Mouse (Mus musculus) heart, adult 2 months (tissue): ENCODE results near the gene H2afy. TPM values are rescaled to one million over a fixed set of nuclear protein-coding genes. Genes with fewer than 3 reads are reported as not detected.
A peak's percentile ranks its signal among the peaks of the same experiment; 100 is the strongest.

Source experiments
- DNase-seq, 2 experiments: peaks; one replicate each; pipeline ENCODE4 v3.0.0; 2021
- H3K27ac ChIP-seq: fragments of 200-600 bp; 2 replicates; pipeline ENCODE4 v1.8.1; 2022
- H3K27me3 ChIP-seq: fragments of 200-500 bp; 2 replicates; pipeline ENCODE4 v1.6.1; 2012; ENCODE audit warnings: mild to moderate bottlenecking, low read length, inconsistent platforms, mixed read lengths; ENCODE audit not compliant: control insufficient read depth, insufficient read depth
- H3K36me3 ChIP-seq: fragments of 200-500 bp; 2 replicates; pipeline ENCODE4 v1.6.1; 2012; ENCODE audit warnings: low read length, inconsistent platforms; ENCODE audit not compliant: control insufficient read depth, insufficient read depth
- H3K4me1 ChIP-seq: fragments of 200-500 bp; 2 replicates; pipeline ENCODE4 v1.6.1; 2011; ENCODE audit warnings: low read length; ENCODE audit not compliant: control insufficient read depth, insufficient read depth
- H3K4me3 ChIP-seq: fragments of 200-600 bp; 2 replicates; pipeline ENCODE4 v1.8.1; 2022
- H3K79me2 ChIP-seq: fragments of 200-500 bp; replicated peaks from 2 replicates; pipeline ENCODE4 v1.6.1; 2012; ENCODE audit warnings: mild to moderate bottlenecking, inconsistent platforms, low read length, moderate library complexity, mixed read lengths; ENCODE audit not compliant: control insufficient read depth, insufficient read depth
- H3K9ac ChIP-seq: fragments of 200-500 bp; 2 replicates; pipeline ENCODE4 v1.6.1; 2012; ENCODE audit warnings: low read depth, mild to moderate bottlenecking, control low read depth, inconsistent platforms, low read length, mixed read lengths
- CTCF ChIP-seq: fragments of 200-600 bp; IDR thresholded peaks from 2 replicates; pipeline ENCODE4 v1.8.1; 2022; ENCODE audit warnings: antibody characterized with exemption, mild to moderate bottlenecking, moderate library complexity
- EP300 ChIP-seq: fragments of 200-500 bp; IDR thresholded peaks from 2 replicates; pipeline ENCODE4 v1.6.1; 2011; ENCODE audit warnings: low read depth, low read length, control low read depth; ENCODE audit not compliant: insufficient read depth
- POLR2A ChIP-seq: fragments of 200-500 bp; IDR thresholded peaks from 2 replicates; pipeline ENCODE4 v1.6.1; 2011; ENCODE audit warnings: mild to moderate bottlenecking, low read depth, low read length, control low read depth; ENCODE audit not compliant: insufficient read depth
- whole genome bisulfite sequencing: fragments of 180-500 bp; shearing (Covaris S2); methylation state at CpG from one replicate; pipeline ENCODE4 v1.1.7; 2018; 5-methylcytosine and 5-hydroxymethylcytosine counted together
- intact Hi-C: fragments of 180-260 bp; cut with DNase I; formaldehyde crosslinking; loops from one replicate; pipeline ENCODE4 v1.15.1; 2025
- polyA plus RNA-seq: library from polyadenylated mRNA; depleted of rRNA; stranded (reverse); fragments of >200 nt; gene quantifications from 2 replicates; pipeline ENCODE4 v1.2.3, GENCODE M21; 2012
- total RNA-seq, 2 experiments: library from RNA; stranded (reverse); gene quantifications; 2 replicates each; pipeline ENCODE4 v1.2.3; 2021

Gene H2afy
- total and polyA plus RNA-seq, 3 experiments = 34.9 to 49.6 (median 43.3) TPM

GRCm38 (mm10) chr13:56054089-56054488 lies 82.1 kb downstream of the H2afy start:
- Histone ChIP-seq H3K79me2 (no peaks in the 10 kb centered on the region), H3K36me3 (no peaks in the 10 kb centered on the region), H3K4me3 (no peak overlapping the region), H3K4me1 (no peaks in the 10 kb centered on the region), H3K9ac (no peak overlapping the region), H3K27ac (no peak overlapping the region), H3K27me3 (no peaks in the 10 kb centered on the region)
- 80% methylated on average over 6 of the region's 6 CpGs for WGBS
- DNase-seq = no peak
- intact Hi-C loops = no loop called here
- TF ChIP-seq CTCF = no peak
- TF ChIP-seq POLR2A = no peak
- no peak for TF ChIP-seq EP300

GRCm38 (mm10) chr13:56052781-56053180 lies 83.4 kb downstream of the H2afy start:
- H3K27ac ChIP-seq = no peak overlapping the region
- whole genome bisulfite sequencing = 33% methylated on average over 10 of the region's 10 CpGs
- H3K27me3 ChIP-seq = no peaks in the 10 kb centered on the region
- no peak for DNase-seq
- TF ChIP-seq CTCF (no peak), POLR2A (no peak), EP300 (no peak)
- intact Hi-C loops = no loop called here
- H3K4me1 ChIP-seq = no peaks in the 10 kb centered on the region
- H3K79me2 ChIP-seq = no peaks in the 10 kb centered on the region
- no peak overlapping the region for H3K9ac ChIP-seq
- no peaks in the 10 kb centered on the region for H3K36me3 ChIP-seq
- H3K4me3 ChIP-seq = no peak overlapping the region

GRCm38 (mm10) chr13:56050246-56050645 lies 85.9 kb downstream of the H2afy start:
- 45% methylated on average over 6 of the region's 6 CpGs for WGBS
- DNase-seq = no peak
- Histone ChIP-seq H3K36me3 (no peaks in the 10 kb centered on the region), H3K9ac (no peak overlapping the region), H3K27me3 (no peaks in the 10 kb centered on the region), H3K4me1 (no peaks in the 10 kb centered on the region), H3K79me2 (no peaks in the 10 kb centered on the region), H3K27ac (no peak overlapping the region), H3K4me3 (no peak overlapping the region)
- TF ChIP-seq CTCF (no peak), POLR2A (no peak), EP300 (no peak)
- intact Hi-C loops = no loop called here

- no peak overlapping the region for H3K27ac ChIP-seq
- no peaks in the 10 kb centered on the region for H3K36me3 ChIP-seq
- no peaks in the 10 kb centered on the region for H3K27me3 ChIP-seq
- WGBS = 83% methylated on average over 3 of the region's 3 CpGs
- H3K4me1 ChIP-seq = no peaks in the 10 kb centered on the region
- TF ChIP-seq EP300 = no peak
- 0 out of 2 replicates have a peak, but pooled peaks have one; percentile 23 for TF ChIP-seq CTCF
- no peak for TF ChIP-seq POLR2A
- intact Hi-C loops = no loop called here
- DNase-seq = no peak
- no peak overlapping the region for H3K9ac ChIP-seq
- H3K4me3 ChIP-seq = no peak overlapping the region
- no peaks in the 10 kb centered on the region for H3K79me2 ChIP-seq
Measured at GRCm38 (mm10) chr13:56042221-56042620, 93.9 kb downstream of the H2afy start.

- Histone ChIP-seq H3K27ac (no peak overlapping the region), H3K36me3 (no peaks in the 10 kb centered on the region), H3K4me3 (no peak overlapping the region), H3K27me3 (no peaks in the 10 kb centered on the region), H3K9ac (no peak overlapping the region), H3K4me1 (no peaks in the 10 kb centered on the region), H3K79me2 (no peaks in the 10 kb centered on the region)
- 72% methylated on average over 3 of the region's 3 CpGs for WGBS
- intact Hi-C loops = no loop called here
- no peak for DNase-seq
- TF ChIP-seq EP300 = no peak
- TF ChIP-seq CTCF = no peak
- no peak for TF ChIP-seq POLR2A
Measured at GRCm38 (mm10) chr13:56040621-56041020, 95.5 kb downstream of the H2afy start.

GRCm38 (mm10) chr13:56039610-56040371 lies 96.4 kb downstream of the H2afy start:
- H3K79me2 ChIP-seq = no peaks in the 10 kb centered on the region
- H3K36me3 ChIP-seq = no peaks in the 10 kb centered on the region
- no peak overlapping the region for H3K27ac ChIP-seq
- intact Hi-C loops = no loop called here
- TF ChIP-seq POLR2A (no peak), CTCF (no peak), EP300 (no peak)
- H3K9ac ChIP-seq = no peak overlapping the region
- no peak for DNase-seq
- H3K4me3 ChIP-seq = no peak overlapping the region
- no peaks in the 10 kb centered on the region for H3K4me1 ChIP-seq
- 51% methylated on average over 10 of the region's 10 CpGs for WGBS
- no peaks in the 10 kb centered on the region for H3K27me3 ChIP-seq
